Mouse (Mus musculus) brain, adult 2 months (tissue): ENCODE measurements around the gene Mtrex.
A peak's percentile ranks its signal among the peaks of the same experiment; 100 is the strongest.

Experiments
- DNase-seq: peaks from one replicate; pipeline ENCODE4 v3.0.0; 2011; ENCODE audit warnings: low read depth, low spot score

Mtrex gene

GRCm38 (mm10) chr13:112927287-112928001 lies at the start of gene Mtrex, which contains the start of gene Dhx29:
Gene Mtrex, minus strand, starts transcription at chr13:112927398.
Gene Dhx29, plus strand, starts transcription at chr13:112927454.
- peak; percentile 99 for DNase-seq

- DNase-seq: no peak
Measured at GRCm38 (mm10) chr13:112976720-112977119, 49.5 kb upstream of the Mtrex start.

- DNase-seq: no peak
Measured at GRCm38 (mm10) chr13:112967267-112967666, 40.1 kb upstream of the Mtrex start.

GRCm38 (mm10) chr13:112964421-112964820 lies 37.2 kb upstream of the Mtrex start:
- no peak for DNase-seq

GRCm38 (mm10) chr13:112963081-112963480 lies 35.9 kb upstream of the Mtrex start:
- DNase-seq: no peak

- DNase-seq: peak; percentile 39
Measured at GRCm38 (mm10) chr13:112954067-112954466, 26.9 kb upstream of the Mtrex start.

GRCm38 (mm10) chr13:112945900-112946299 lies 18.7 kb upstream of the Mtrex start:
- peak; percentile 37 for DNase-seq

GRCm38 (mm10) chr13:112945312-112945711 lies 18.1 kb upstream of the Mtrex start:
- DNase-seq: peak; percentile 84

- peak; percentile 68 for DNase-seq
Measured at GRCm38 (mm10) chr13:112941879-112942330, 14.7 kb upstream of the Mtrex start.

GRCm38 (mm10) chr13:112938130-112938529 lies 10.9 kb upstream of the Mtrex start:
- peak; percentile 16 for DNase-seq

GRCm38 (mm10) chr13:112928038-112928668 lies 955 bp upstream of the Mtrex start:
- peak; percentile 16 for DNase-seq

- peak; percentile 49 for DNase-seq
Measured at GRCm38 (mm10) chr13:112926796-112927195, 402 bp downstream of the Mtrex start.

GRCm38 (mm10) chr13:112925976-112926375 lies 1.2 kb downstream of the Mtrex start:
- no peak for DNase-seq

GRCm38 (mm10) chr13:112925266-112925665 lies 1.9 kb downstream of the Mtrex start:
- no peak for DNase-seq

GRCm38 (mm10) chr13:112920906-112921305 lies 6.3 kb downstream of the Mtrex start:
- DNase-seq: no peak

- DNase-seq: no peak
Measured at GRCm38 (mm10) chr13:112919141-112919865, 7.9 kb downstream of the Mtrex start.

- DNase-seq: peak; percentile 47
Measured at GRCm38 (mm10) chr13:112910434-112910833, 16.8 kb downstream of the Mtrex start.

- peak; percentile 54 for DNase-seq
Measured at GRCm38 (mm10) chr13:112909663-112910062, 17.5 kb downstream of the Mtrex start.

- no peak for DNase-seq
Measured at GRCm38 (mm10) chr13:112902176-112902575, 25.0 kb downstream of the Mtrex start.

- DNase-seq: no peak
Measured at GRCm38 (mm10) chr13:112887234-112887633, 40.0 kb downstream of the Mtrex start.

GRCm38 (mm10) chr13:112871500-112872266 lies 55.5 kb downstream of the Mtrex start:
- no peak for DNase-seq
